Mouse (Mus musculus): ENCODE measurements around the gene Slc25a51.

- TF ChIP-seq CTCF (IDR thresholded peaks at IDR 0.05; ENCODE audit: insufficient read depth, low read length) (no peak), POLR2A (IDR thresholded peaks at IDR 0.05; ENCODE audit: borderline replicate concordance, extremely low read depth, low read depth, low read length) (no peak)
Measured at GRCm38 (mm10) chr4:45416314-45416713, 7.7 kb upstream of the Slc25a51 start.
